Mouse (Mus musculus) kidney, adult 11 months (tissue): ENCODE measurements at regions not wholly inside any gene's neighbourhood (a gene's known extent, or its start where the extent isn't known, plus 50 kb on each side); places are given as distances from the start of the nearest gene placed in this dataset.

Experiments
- DNase-seq: peaks from one replicate; pipeline ENCODE4 v3.0.0; 2022

- DNase-seq = peak; percentile 22
Measured at GRCm38 (mm10) chr8:25389371-25389855, 565.2 kb upstream of the Adam5 start.

DNA sequence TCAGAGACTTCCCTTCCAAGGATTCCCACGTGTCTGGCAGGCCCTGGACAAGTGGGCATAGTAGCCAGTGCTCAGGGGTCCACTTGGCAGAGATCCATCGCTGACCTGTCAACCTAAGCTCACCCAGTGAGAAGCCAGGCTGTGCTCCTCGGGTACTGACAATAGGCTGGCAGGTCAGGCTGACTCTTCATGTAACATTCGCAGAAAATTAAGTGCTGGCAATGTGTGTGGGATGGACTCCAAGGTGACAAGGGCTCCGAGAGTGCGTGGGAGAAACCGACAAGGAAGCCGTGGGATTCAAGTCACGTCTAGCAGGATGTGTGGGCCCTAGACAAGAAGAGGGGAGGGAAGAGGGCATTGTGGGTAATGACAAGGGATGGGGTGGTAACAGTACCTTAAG, 564.6 kb upstream of the Adam5 start:
- no peak for DNase-seq

DNA sequence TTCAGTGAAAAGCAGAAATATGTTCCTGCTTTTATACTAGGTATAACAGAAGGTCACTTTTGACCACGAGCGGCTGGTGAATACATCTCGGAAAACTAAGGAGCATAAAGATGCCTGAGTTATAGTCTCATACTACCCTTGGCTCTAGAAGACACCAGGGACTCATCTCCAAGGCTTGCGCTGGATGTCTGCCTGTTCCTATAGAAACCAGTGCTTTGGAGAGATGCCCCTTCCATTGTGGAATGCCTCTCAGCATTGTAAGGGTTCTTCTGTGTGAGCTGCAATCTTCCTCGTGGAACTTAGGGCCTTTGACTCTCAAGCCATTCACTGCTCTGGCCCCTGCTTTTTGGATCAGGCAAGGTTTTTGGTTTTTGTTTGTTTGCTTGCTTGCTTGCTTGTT, 561.0 kb upstream of the Adam5 start:
- no peak for DNase-seq

- no peak for DNase-seq
Measured at GRCm38 (mm10) chr8:25384591-25384990, 560.4 kb upstream of the Adam5 start.

GRCm38 (mm10) chr8:25373276-25373675, 549.1 kb upstream of the Adam5 start:
- DNase-seq = no peak

GRCm38 (mm10) chr8:25370947-25371346, 546.8 kb upstream of the Adam5 start:
- no peak for DNase-seq

GRCm38 (mm10) chr8:25369331-25369730, 545.2 kb upstream of the Adam5 start:
- no peak for DNase-seq

GRCm38 (mm10) chr8:25368561-25369091, 544.5 kb upstream of the Adam5 start:
- DNase-seq = peak; percentile 27

DNA sequence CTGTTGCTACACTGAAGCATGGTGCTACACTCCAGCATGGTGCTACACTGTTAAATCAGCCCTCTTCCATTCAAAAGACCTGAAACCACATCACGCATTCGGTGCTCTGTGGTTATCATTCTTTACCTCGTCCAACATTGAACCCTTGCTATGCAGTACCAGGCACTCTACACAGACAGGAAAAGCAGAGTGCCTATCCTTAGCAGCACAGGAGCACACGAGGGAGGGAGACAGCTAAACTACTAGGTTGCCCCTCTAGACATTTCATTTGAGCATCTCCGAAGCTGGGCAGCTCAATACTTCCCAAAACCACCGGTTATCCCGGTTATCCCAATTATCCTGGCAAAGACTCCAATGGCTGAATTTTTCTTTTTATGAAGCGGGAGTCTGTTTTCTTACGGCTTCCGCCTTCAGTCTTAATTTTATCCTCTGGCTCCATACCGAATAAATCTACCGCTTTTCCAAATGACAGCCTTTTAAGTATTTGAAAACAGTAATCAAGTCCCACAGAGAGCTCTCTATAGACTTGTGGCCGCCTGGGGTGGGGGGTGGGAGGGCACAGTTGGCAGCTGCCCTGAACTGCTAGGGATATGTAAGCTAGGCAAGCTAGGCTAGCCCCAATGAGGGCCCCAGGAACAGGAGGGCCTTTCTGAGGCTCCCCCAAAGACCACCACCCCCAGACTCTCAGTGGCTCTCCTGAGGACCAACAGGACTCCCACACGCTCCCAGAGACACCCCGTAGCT, 543.8 kb upstream of the Adam5 start:
- no peak for DNase-seq

GRCm38 (mm10) chr8:25366181-25366580, 542.0 kb upstream of the Adam5 start:
- DNase-seq = no peak

DNA sequence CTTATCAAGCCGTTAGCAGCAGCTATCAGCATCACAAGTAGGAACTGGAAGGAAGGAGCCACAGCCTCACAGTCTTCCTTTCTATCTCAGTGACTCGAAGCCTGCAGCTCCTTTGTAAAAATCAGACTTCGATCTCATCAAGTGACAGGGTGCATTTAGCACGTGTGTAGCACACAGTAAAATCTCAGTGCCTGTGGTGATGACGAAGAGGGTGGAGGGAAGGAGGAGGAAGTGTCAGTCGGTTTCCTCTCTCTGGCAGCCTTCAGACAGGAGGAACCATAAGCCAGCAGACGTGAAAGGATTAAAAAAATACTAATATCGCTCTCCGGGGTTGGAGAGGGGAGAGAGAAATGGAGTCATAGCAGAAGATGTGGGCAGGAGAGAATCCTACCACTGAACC, 538.5 kb upstream of the Adam5 start:
- no peak for DNase-seq

DNA sequence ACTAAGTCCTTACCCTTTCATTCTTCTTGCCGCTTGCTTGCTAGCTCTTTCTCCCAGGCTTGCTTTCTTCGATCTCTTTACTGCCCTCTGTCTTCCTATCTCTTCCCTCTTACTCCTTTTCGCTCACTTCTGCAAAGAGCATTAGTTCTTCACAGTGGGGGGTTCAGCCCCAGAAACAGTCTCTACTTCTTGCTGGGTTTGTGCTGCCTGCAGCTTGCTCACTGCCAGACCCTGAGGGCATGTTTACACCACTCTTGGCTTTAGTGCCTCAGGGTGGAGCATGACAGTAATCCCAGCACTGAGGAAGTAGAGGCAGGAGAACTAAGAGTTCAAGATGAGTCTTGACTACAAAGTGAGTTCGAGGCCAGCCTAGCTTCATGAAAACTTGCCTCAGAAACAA, 538.0 kb upstream of the Adam5 start:
- DNase-seq = no peak

GRCm38 (mm10) chr8:25361420-25361819, 537.3 kb upstream of the Adam5 start:
- DNase-seq = no peak

- no peak for DNase-seq
Measured at GRCm38 (mm10) chr8:25358539-25359165, 534.5 kb upstream of the Adam5 start.

DNA sequence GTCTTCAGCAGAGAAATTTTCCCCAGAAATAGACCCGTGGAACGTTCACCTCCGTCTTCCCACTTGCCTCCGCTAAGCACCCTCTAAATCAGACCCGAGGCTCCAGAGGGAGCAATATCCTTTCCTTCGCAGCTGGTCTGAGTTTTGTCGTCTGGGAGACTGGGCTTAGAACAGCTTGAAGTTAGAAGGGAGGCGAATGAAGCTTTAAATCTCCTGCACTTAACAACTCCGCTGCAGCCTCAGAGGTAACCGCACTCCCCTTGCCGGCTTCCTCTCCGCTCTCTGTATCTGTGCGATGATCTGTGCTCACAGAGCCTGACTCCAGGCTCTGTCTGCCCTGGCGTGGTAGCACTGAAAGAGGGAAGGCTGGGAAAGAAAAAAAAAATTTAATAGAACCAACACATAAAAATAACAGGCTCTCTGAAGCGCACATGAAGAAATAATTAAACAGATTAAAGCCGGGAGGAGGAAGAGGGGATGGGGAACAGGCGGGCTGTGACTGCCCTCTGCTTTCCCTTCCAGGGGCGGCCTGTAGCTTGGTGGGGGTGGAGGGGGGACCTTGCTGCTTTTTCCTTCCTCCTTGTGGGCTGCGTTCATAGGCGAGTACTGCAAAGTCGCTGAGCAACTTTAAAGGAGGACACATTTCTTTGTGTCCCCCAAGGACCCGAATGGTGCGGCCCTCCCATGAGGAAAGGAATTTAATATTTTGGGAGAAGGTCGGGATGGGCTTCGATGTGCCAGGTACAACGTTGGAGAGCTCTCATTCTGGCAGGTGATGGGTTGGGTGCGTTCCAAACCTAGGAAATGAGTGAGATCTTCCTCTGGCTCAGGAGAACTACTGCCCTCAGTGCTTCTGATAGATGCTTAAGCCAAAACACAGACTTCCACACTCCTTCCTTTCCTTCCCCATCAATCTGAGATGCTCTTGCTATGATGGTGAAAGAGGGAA, 529.9 kb upstream of the Adam5 start:
- DNase-seq = no peak

DNA sequence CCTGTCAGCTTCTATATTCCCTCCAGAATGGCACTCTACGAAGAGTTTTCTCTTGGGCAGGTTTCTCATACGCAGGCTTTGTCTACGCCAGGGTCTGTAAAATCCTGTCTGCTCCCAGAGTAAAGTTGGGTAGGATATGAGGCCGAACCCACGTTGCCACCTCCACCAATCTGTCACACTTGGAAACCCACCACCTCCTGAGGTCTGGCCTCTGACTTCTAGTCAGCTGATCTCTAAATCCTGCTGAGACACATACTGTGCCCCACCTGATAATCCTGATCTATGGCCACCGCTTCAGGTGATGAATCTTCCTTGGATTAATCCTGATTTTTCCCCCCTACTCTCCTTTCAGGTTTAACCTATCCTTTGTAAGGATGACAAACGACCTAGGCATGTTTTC, 529.2 kb upstream of the Adam5 start:
- no peak for DNase-seq

GRCm38 (mm10) chr8:25348003-25348683, 524.0 kb upstream of the Adam5 start:
- DNase-seq = no peak

- DNase-seq = peak; percentile 31
Measured at GRCm38 (mm10) chr8:25343160-25343602, 519.0 kb upstream of the Adam5 start.

GRCm38 (mm10) chr8:25342501-25342900, 518.3 kb upstream of the Adam5 start:
- no peak for DNase-seq

DNA sequence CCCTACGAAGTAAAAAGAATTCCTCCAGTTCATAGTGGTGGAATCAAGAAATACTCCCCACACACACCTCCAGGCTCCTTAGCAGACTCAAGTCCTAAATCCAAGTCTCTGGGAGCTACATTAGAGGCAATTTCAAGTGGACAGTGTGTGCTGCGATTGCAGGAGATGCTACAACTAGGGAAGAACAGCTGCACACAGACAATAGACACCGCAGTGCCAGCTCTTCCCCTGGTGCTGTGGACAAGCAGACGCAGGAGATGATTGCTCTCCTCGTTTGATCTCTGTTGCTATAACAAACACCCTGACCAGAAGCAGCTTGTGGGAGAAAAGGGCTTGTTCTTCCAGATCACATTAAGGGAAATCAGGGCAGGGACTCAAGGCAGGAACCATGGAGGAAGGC, 517.1 kb upstream of the Adam5 start:
- DNase-seq = no peak

GRCm38 (mm10) chr8:25340729-25341128, 516.6 kb upstream of the Adam5 start:
- DNase-seq = no peak

DNA sequence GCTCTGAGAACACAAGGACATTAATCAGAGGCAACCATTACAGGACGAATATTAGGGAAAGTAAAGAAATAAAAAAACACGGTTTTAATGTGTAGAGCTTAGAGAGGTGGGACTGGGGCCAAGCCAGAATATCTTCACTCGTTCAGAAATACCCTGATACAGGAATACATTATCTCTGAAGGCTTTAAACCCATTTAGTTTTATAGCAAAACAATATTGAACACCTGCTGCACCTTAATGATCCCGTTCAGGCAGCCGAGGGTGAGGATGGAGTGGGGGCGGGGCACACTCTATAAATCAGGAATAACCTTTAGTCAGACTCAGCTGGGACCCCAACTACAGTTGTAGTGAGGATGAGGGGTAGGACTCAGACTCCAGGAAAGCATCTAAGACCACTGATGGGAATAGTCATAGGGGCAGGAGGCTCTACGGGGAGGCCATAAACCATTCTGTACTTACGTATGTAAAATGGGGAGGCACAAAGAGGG, 508.0 kb upstream of the Adam5 start:
- no peak for DNase-seq
